Mouse (Mus musculus) urinary bladder, postnatal 14 days (tissue): Measurements from ENCODE around the gene Defa37.
"Not testable (repeated sequence)": the region's sequence is repeated elsewhere in the genome, so short reads cannot be mapped to it uniquely, and the experiment has no call there.

ENCODE experiments used
- DNase-seq: peaks from one replicate; pipeline ENCODE4 v3.0.0; 2021; ENCODE audit warnings: low spot score

Defa37 gene

GRCm38 (mm10) chr8:21565086-21565485, at the start of gene Defa37:
TSS of gene Defa37 (plus strand) at chr8:21565386.
- DNase-seq, result not testable (repeated sequence)

- not testable (repeated sequence) for DNase-seq
Measured at GRCm38 (mm10) chr8:21528732-21529131, 36.5 kb upstream of the Defa37 start, which contains the start of gene Defa32. TSS of gene Defa32 (plus strand) at chr8:21529032.

- DNase-seq, result not testable (repeated sequence)
Measured at GRCm38 (mm10) chr8:21582706-21583105, 17.5 kb downstream of the Defa37 start, which contains the start of gene Defa28. TSS of gene Defa28 (plus strand) at chr8:21583006.

GRCm38 (mm10) chr8:21594408-21594807, 29.2 kb downstream of the Defa37 start, which contains the start of gene Gm7861:
TSS of gene Gm7861 (minus strand) at chr8:21594508.
- DNase-seq, result not testable (repeated sequence)
